Comparison of ENCODE assay signal across 1 mouse cellular context in the genomic region with DNA sequence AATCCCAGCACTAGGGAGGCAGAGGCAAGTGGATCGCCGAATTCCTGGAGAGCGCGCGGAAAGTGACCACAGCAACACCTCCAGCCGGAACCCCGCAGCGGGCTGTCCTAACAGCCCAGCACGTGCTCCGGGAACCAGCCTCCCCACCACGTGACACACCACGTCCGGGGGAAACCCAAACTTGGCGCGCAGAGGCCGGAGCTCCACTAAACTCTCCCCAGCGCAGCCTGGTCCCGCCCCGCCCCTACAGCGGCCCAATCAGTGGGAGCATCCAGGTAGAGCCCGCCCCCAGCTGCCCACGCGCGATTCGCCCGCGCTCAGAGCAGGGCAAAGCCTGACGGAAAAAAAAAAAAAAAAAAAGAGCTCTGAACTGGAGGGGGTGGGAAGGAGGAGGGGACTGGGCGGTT.
TF ChIP-seq lines count a peak whose summit lies in the region.

No protein-coding gene starts in this region.

TF ChIP-seq in C2C12, 6 proteins besides CTCF, POLR2A, EP300 and RAD21:
- no peak for TF ChIP-seq CEBPB (IDR thresholded peaks at IDR 0.05; ENCODE audit: low read depth)
- TF ChIP-seq FOSL1 (IDR thresholded peaks at IDR 0.05; ENCODE audit: insufficient read depth, low read length, poor library complexity, severe bottlenecking) = no peak
- peak; percentile 99 for TF ChIP-seq MAX (IDR thresholded peaks at IDR 0.05)
- TF ChIP-seq MYOD1 (IDR thresholded peaks at IDR 0.05; ENCODE audit: control insufficient read depth, insufficient read length, low read depth) = no peak
- peak; percentile 98 for TF ChIP-seq USF1 (IDR thresholded peaks at IDR 0.05; ENCODE audit: low read depth)
- no peak for TF ChIP-seq MYOG (IDR thresholded peaks at IDR 0.05; ENCODE audit: control insufficient read depth, extremely low read depth, insufficient read length)
